In the genomic region with DNA sequence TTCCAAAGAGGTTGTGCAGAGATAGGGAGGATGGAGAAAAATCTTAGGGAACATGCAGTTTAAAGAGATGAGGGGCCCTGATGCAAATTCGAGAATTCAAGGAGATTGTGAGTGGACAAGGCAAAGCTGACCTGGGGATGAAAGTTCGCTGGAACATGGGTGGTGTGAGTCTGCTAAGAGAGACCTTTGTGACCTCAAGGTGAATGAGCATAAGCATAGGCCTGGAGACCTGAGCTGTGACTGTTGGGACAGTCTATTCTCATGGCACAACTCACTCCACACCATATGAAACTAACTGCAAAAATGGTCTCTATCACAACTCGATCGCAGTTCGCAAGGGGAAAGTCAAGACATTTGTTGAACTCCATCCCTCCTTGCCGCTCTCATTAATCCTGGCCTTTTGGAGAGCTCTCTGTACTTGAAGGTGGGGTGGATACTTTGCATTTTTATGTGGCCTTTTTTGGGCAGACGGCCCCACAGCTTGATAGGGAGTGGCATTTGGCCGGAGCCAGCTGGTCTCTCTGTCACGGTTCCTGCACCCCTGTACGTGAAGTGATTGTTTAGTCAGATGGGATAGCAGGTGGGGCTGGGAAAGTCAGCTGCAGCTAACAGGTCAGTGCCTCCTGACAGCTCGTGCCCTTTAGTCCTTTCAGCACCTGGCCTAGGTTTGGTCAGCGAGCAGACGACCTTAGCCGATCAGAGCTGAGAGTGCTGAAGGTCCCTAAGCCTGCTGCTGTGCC, we compare ENCODE assay signal across 9 mouse cellular contexts.
DNase-seq lines count a peak whose midpoint lies in the region; ATAC-seq and TF ChIP-seq lines count a peak whose summit lies in the region.
"Had no signal": no experiment of that assay in that cellular context is flagged by ENCODE, and none has a peak within 500 bp of the region (broad histone marks: within the 10 kb centered on the region; RNA-seq: fewer than 3 reads in every experiment).

No protein-coding gene starts in this region.

- peak; percentile 27 for DNase-seq in embryo, embryonic 10 days (ENCODE audit: low spot score)
- no peak for DNase-seq in embryo, embryonic 11 days
- no peak for DNase-seq in neural tube, embryonic 10.5 days (ENCODE audit: extremely low spot score, low spot score)
- peak; percentile 46 for DNase-seq in kidney, adult 2 months
- DNase-seq in adrenal gland, postnatal 10 days = no peak
- no peak for DNase-seq in frontal cortex, postnatal 36 days (ENCODE audit: low spot score in 2 of 2)

- no peak overlapping the region for H3K9ac ChIP-seq in neural tube, embryonic 13.5 days
- H3K9ac ChIP-seq in neural tube, embryonic 14.5 days (replicated peaks; ENCODE audit: low read depth, low read length) = no peak overlapping the region

- H3K4me1 ChIP-seq in neural tube, embryonic 13.5 days (replicated peaks) = peaks cover 71% of the 10 kb centered on the region
- H3K4me1 ChIP-seq in kidney, adult 2 months (ENCODE audit: control insufficient read depth, insufficient read depth, low read length) = peaks cover 11% of the 10 kb centered on the region; the same call in 1 of the 2 replicates
- H3K4me1 ChIP-seq in neural tube, embryonic 14.5 days (ENCODE audit: control insufficient read depth, insufficient read depth, low read length) = peaks cover 7% of the 10 kb centered on the region

- H3K4me3 ChIP-seq in neural tube, embryonic 13.5 days = no peak overlapping the region
- no peak overlapping the region for H3K4me3 ChIP-seq in kidney, adult 2 months (ENCODE audit: insufficient read depth, low read depth, low read length)
- H3K4me3 ChIP-seq in neural tube, embryonic 14.5 days (ENCODE audit: low read depth, low read length) = no peak overlapping the region

- no peak for ATAC-seq in neural tube, embryonic 13.5 days (ENCODE audit: low read depth)
- ATAC-seq in neural tube, embryonic 14.5 days (ENCODE audit: low read depth) = no peak
- ATAC-seq: Patski had no signal

- no peaks in the 10 kb centered on the region for H3K9me3 ChIP-seq in neural tube, embryonic 13.5 days
- H3K9me3 ChIP-seq in neural tube, embryonic 14.5 days (ENCODE audit: control insufficient read depth, low read length) = no peaks in the 10 kb centered on the region

- no peaks in the 10 kb centered on the region for H3K27me3 ChIP-seq in neural tube, embryonic 13.5 days
- H3K27me3 ChIP-seq in kidney, adult 2 months (replicated peaks; ENCODE audit: control insufficient read depth, insufficient read depth, low read length) = no peaks in the 10 kb centered on the region
- no peaks in the 10 kb centered on the region for H3K27me3 ChIP-seq in neural tube, embryonic 14.5 days (ENCODE audit: control insufficient read depth, insufficient read depth, low read length)
- H3K27me3 ChIP-seq: Patski had no signal

- peaks cover 7% of the 10 kb centered on the region; the same call in 1 of the 2 replicates for H3K36me3 ChIP-seq in neural tube, embryonic 13.5 days
- no peaks in the 10 kb centered on the region for H3K36me3 ChIP-seq in kidney, adult 2 months (ENCODE audit: control insufficient read depth, insufficient read depth, low read length)
- H3K36me3 ChIP-seq in neural tube, embryonic 14.5 days (ENCODE audit: control insufficient read depth, insufficient read depth, low read length) = no peaks in the 10 kb centered on the region

- 66% methylated on average over 14 of the region's 14 CpGs for WGBS in neural tube, embryonic 13.5 days
- WGBS in kidney, adult 2 months = 49% methylated on average over 14 of the region's 14 CpGs
- 55% methylated on average over 14 of the region's 14 CpGs for WGBS in neural tube, embryonic 14.5 days

- no peak for TF ChIP-seq POLR2A in kidney, adult 2 months (IDR thresholded peaks at IDR 0.05; ENCODE audit: low read depth, low read length)

- no peak for TF ChIP-seq CTCF in kidney, adult 2 months (conservative IDR thresholded peaks at IDR 0.05; ENCODE audit: insufficient read depth, insufficient read length, low read depth, low read length)

- no peak overlapping the region for H3K4me2 ChIP-seq in neural tube, embryonic 13.5 days
- H3K4me2 ChIP-seq in neural tube, embryonic 14.5 days (ENCODE audit: low read depth, low read length) = no peak overlapping the region

- peak overlapping the region; percentile 24 for H3K27ac ChIP-seq in neural tube, embryonic 13.5 days (replicated peaks)
- peak overlapping the region; percentile 10; the same call in 1 of the 2 replicates for H3K27ac ChIP-seq in kidney, adult 2 months (ENCODE audit: insufficient read depth, low read depth, low read length)
- 0 out of 2 replicates have a peak overlapping the region, but pooled peaks have one; percentile 12 for H3K27ac ChIP-seq in neural tube, embryonic 14.5 days (ENCODE audit: low read depth, low read length)

Comparison
In these comparisons a context has a peak if more than half of its experiments do, and no peak if none do; other contexts are left out.
1. DNase-seq: peak in embryo, embryonic 10 days (single experiment) and kidney, adult 2 months (single experiment); none in embryo, embryonic 11 days (single experiment), neural tube, embryonic 10.5 days (single experiment), adrenal gland, postnatal 10 days (single experiment) and frontal cortex, postnatal 36 days (0 of 2).
2. Peak in every context shown above with its lines, with median percentiles within 50 percentile points of each other: H3K27ac ChIP-seq.